Mouse (Mus musculus) forebrain, embryonic 16.5 days (tissue): ENCODE data around the gene Cfap99. TPM values are rescaled to one million over a fixed set of nuclear protein-coding genes. Genes with fewer than 3 reads are reported as not detected.

ENCODE experiments used
- ATAC-seq: fragments of 200-750 bp; cut with Nextera tagmentation; 2 replicates; pipeline ENCODE4 v1.8.0; 2017; ENCODE audit warnings: mild to moderate bottlenecking, moderate library complexity
- H3K27ac ChIP-seq: fragments of 300-500 bp; sonication (generic); 2 replicates; pipeline ENCODE4 v1.5.1; 2014; ENCODE audit warnings: low read length, control low read depth
- H3K27me3 ChIP-seq: fragments of 300-500 bp; sonication (generic); replicated peaks from 2 replicates; pipeline ENCODE4 v1.6.1; 2014; ENCODE audit warnings: low read length; ENCODE audit not compliant: control insufficient read depth, insufficient read depth
- H3K36me3 ChIP-seq: fragments of 300-500 bp; sonication (generic); 2 replicates; pipeline ENCODE4 v1.6.1; 2014; ENCODE audit not compliant: control insufficient read depth, insufficient read depth
- H3K4me1 ChIP-seq: fragments of 300-500 bp; sonication (generic); replicated peaks from 2 replicates; pipeline ENCODE4 v1.6.1; 2014; ENCODE audit warnings: low read length; ENCODE audit not compliant: control insufficient read depth, insufficient read depth
- H3K4me2 ChIP-seq: fragments of 300-500 bp; sonication (generic); 2 replicates; pipeline ENCODE4 v1.6.1; 2014; ENCODE audit warnings: mild to moderate bottlenecking, low read length, control low read depth
- H3K4me3 ChIP-seq: fragments of 300-500 bp; sonication (generic); replicated peaks from 2 replicates; pipeline ENCODE4 v1.5.1; 2014; ENCODE audit warnings: mild to moderate bottlenecking, low read length, control low read depth
- H3K9ac ChIP-seq: fragments of 300-500 bp; sonication (generic); replicated peaks from 2 replicates; pipeline ENCODE4 v1.6.1; 2014; ENCODE audit warnings: low read depth, low read length, control low read depth
- H3K9me3 ChIP-seq: fragments of 300-500 bp; sonication (generic); 2 replicates; pipeline ENCODE4 v1.6.1; 2016; ENCODE audit warnings: low read length; ENCODE audit not compliant: control insufficient read depth
- WGBS: fragments of 180-500 bp; shearing (Covaris S2); extraction: QIAGEN DNeasy Blood & Tissue Kit; methylation state at CpG from one replicate; pipeline ENCODE4 v1.1.7; 2014; 5-methylcytosine and 5-hydroxymethylcytosine counted together
- polyA plus RNA-seq: library from polyadenylated mRNA; unstranded; fragments of >200 nt; fragmentation: Nextera tagmentation; extraction: Ambion mirVana; gene quantifications from 2 replicates; pipeline ENCODE4 v1.2.1, GENCODE M21; 2015

Cfap99 gene
- polyA plus RNA-seq, 1 experiment from 2014 or later: not detected

GRCm38 (mm10) chr5:34369341-34370021 is 81.1 kb downstream of the Cfap99 start, which contains the start of gene Fam193a:
Gene Fam193a, plus strand, starts transcription at chr5:34369933.
- peak within 1 kb of the TSS; percentile 87 for H3K4me3 ChIP-seq
- peak within 1 kb of the TSS; percentile 77 for H3K4me2 ChIP-seq
- 0 out of 2 replicates have a peak, but pooled peaks cover 2% of the 10 kb centered on the region for H3K36me3 ChIP-seq
- H3K9me3 ChIP-seq: no peaks in the 10 kb centered on the region
- peak within 1 kb of the TSS; percentile 86 for H3K27ac ChIP-seq
- peak within 1 kb of the TSS; percentile 86 for H3K9ac ChIP-seq
- no peaks in the 10 kb centered on the region for H3K27me3 ChIP-seq
- peaks cover 19% of the 10 kb centered on the region for H3K4me1 ChIP-seq
- ATAC-seq: peak; percentile 100
- under 1% methylated on average over 52 of the region's 64 CpGs for WGBS

DNA sequence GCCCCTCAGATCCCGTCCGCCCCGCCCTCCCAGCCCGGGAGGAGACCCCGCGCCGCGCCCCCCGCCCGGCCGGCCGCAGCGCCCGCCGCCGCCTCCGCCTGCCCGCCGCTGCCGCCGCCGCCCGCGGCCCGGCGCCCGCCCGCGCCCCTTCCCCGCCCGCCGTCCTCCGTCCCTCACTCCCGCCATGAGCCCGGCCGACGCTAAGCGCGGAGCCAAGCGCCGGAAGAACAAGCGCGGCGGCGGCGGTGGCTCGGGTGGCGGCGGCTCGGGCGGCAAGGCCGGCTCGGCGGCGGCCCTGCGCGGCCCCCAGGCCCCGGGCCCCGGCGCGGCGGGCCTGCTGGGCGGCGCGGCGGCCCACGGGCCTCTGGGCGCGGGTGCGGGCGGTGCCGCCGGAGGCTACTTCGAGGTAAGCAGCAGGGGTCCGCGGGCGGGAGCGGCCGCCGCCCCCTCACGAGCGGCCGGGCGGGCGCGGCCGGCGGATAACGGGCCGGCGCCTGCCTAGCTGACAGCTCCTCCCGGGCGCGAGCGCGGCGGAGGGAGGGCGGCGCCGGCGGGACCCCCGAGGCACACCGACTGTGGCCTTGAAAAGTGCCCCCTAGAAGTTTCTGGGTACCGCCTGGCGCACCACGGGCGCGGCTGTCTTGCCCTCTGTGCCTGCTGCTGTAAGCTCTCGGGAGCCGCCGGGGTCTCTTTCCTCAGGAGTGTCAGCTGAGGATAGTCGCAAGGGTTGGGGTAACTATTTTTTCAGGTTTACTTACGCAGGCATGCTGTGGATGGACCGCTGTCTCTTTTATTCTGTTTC is 81.8 kb downstream of the Cfap99 start:
- Histone ChIP-seq H3K9me3 (no peaks in the 10 kb centered on the region), H3K36me3 (no peaks in the 10 kb centered on the region), H3K27me3 (no peaks in the 10 kb centered on the region), H3K27ac (peak overlapping the region; percentile 80), H3K4me2 (peak overlapping the region; percentile 77), H3K4me1 (peaks cover 19% of the 10 kb centered on the region), H3K4me3 (peak overlapping the region; percentile 87), H3K9ac (peak overlapping the region; percentile 86)
- 0% methylated on average over 53 of the region's 114 CpGs for WGBS
- ATAC-seq: no peak

DNA sequence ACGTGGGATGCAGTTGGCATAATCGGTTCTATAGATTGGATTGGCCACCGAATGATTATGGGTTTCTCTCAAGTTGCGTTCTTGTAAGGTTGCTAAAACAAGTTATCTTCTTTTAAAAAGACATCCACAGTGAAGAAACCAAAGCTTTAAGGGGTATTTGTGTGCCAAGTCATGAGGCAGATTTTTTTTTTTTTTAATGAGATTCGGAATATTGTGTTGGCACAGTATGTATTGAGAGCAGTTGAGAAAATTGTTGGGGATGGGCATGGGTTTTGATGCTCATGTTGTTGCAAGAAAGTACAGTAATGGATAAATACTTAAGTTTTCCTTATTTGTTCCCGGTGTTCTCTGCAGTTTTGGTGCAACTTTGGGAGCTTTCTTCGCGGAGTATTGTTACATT is 82.4 kb downstream of the Cfap99 start:
- Histone ChIP-seq H3K27ac (peak overlapping the region; percentile 80), H3K4me2 (peak overlapping the region; percentile 77), H3K9ac (peak overlapping the region; percentile 86), H3K9me3 (no peaks in the 10 kb centered on the region), H3K36me3 (no peaks in the 10 kb centered on the region), H3K27me3 (no peaks in the 10 kb centered on the region), H3K4me3 (peak overlapping the region; percentile 87), H3K4me1 (peaks cover 19% of the 10 kb centered on the region)
- 26% methylated on average over 8 of the region's 8 CpGs for WGBS
- ATAC-seq: no peak

DNA sequence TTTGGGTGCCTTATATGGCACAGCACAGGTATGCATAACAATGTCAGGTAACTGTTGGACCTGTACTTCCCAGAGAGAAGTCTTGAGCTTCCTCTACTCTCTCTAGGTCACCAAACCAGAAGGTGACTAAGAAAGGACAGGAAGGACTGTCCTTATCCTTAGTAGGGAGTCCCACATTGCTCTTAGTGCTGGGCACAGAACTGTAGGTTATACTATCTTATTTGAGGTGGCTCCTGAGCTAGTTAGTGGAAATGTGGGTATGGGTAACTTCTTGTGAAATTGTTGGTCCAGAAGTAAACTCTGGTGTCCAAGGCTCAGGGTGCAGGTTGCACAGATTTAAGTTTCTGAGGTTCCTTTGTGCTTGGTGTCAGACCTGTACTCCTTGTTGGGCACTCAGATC is 83.7 kb downstream of the Cfap99 start:
- H3K27ac ChIP-seq: no peak overlapping the region
- no peaks in the 10 kb centered on the region for H3K9me3 ChIP-seq
- peak overlapping the region; percentile 3; the same call in 1 of the 2 replicates for H3K4me2 ChIP-seq
- no peak for ATAC-seq
- no peak overlapping the region for H3K9ac ChIP-seq
- H3K4me1 ChIP-seq: peaks cover 19% of the 10 kb centered on the region
- no peak overlapping the region for H3K4me3 ChIP-seq
- no peaks in the 10 kb centered on the region for H3K27me3 ChIP-seq
- no peaks in the 10 kb centered on the region for H3K36me3 ChIP-seq

DNA sequence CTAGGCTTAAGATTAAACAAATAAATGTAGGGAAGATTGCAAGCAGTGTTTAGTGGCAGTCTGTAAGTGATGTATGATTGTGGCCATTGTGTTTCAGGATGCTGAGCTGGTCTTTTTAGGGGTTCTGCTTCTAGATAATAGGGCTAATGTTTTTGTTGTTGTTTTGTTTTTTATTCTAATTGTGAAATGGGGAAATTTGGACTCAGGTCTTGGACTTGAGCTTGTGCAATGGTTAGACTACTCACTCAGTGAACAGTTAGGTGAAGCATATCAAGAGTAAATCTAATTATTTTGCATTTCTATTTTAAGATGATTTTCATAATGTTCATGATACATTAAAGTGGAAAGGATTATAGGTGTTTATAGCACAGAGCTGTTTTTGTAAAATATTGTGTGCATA is 84.1 kb downstream of the Cfap99 start:
- Histone ChIP-seq H3K4me1 (peaks cover 19% of the 10 kb centered on the region), H3K36me3 (no peaks in the 10 kb centered on the region), H3K4me2 (0 out of 2 replicates have a peak overlapping the region, but pooled peaks have one; percentile 3), H3K27ac (no peak overlapping the region), H3K9me3 (no peaks in the 10 kb centered on the region), H3K9ac (no peak overlapping the region), H3K4me3 (no peak overlapping the region), H3K27me3 (no peaks in the 10 kb centered on the region)
- ATAC-seq: no peak

Other genes starting within 250 kb of the Cfap99 start
- gene Poln, start 119.2 kb upstream of the Cfap99 start, polyA plus RNA-seq: 0.37 and 0.73 TPM in 2 replicates
- gene Haus3, start 119.1 kb upstream of the Cfap99 start, polyA plus RNA-seq: 18.0 and 23.1 TPM in 2 replicates
- gene Mxd4, start 100.9 kb upstream of the Cfap99 start, polyA plus RNA-seq: 37.1 and 47.2 TPM in 2 replicates
- 4.4 and 5.2 TPM in 2 replicates for gene Zfyve28, start 151 bp upstream of the Cfap99 start, polyA plus RNA-seq
- gene Rnf4, start 47.7 kb downstream of the Cfap99 start, polyA plus RNA-seq: 150 and 153 TPM in 2 replicates
- gene Fam193a, start 81.3 kb downstream of the Cfap99 start, polyA plus RNA-seq: 16.3 and 17.1 TPM in 2 replicates
- gene Tnip2, start 225.4 kb downstream of the Cfap99 start, polyA plus RNA-seq: 8.6 and 8.7 TPM in 2 replicates
- gene Sh3bp2, start 237.2 kb downstream of the Cfap99 start, polyA plus RNA-seq: 29.1 and 31.2 TPM in 2 replicates